Mouse (Mus musculus): ENCODE measurements at regions not wholly inside any gene's neighbourhood (a gene's known extent, or its start where the extent isn't known, plus 50 kb on each side); places are given as distances from the start of the nearest gene placed in this dataset.

DNA sequence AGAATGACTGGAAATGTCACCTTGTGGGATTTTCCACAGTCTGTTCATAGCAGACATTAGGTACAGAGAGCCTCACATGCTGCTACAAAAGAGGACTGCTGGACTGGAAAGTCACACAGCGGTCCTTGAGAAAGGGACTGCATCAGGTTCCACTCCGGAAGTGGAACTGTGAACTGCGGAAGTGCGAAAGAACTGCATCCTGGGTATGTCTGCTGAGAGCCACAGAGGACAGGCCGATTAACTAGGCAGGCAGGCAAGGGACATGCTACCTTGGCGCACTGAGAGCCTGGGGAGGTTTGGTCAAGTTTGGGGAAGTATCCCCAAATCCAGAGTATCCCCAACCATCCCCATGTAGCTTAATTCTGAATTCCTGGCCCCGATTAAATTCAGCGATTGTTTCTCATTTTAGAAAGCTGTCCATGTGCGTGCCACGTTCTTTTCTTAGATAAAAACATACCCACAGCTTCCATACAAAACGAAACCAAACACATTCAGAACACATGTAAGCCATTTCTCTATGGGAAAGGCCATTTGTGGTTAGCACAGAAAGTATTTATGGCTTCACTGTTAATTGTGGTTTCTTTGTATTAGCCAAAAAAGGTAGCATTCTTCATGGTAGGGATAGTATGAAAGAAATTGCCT lies 552.2 kb downstream of the Plcl1 start:
- no peak for TF ChIP-seq CTCF (IDR thresholded peaks at IDR 0.05; ENCODE audit: extremely low read depth, insufficient read depth, low read length)
- 0 out of 2 replicates have a peak, but pooled peaks have one; percentile 18 for TF ChIP-seq POLR2A (IDR thresholded peaks at IDR 0.05; ENCODE audit: extremely low read depth, insufficient read depth, low read length)
